Mouse (Mus musculus): ENCODE results near the gene Ppp4r3a. TPM values are rescaled to one million over a fixed set of nuclear protein-coding genes. Genes with fewer than 3 reads are reported as not detected.

Gene Ppp4r3a
- polyA plus RNA-seq, 1 experiment, result 60.1 TPM

- no peak for TF ChIP-seq POLR2A (IDR thresholded peaks at IDR 0.05; ENCODE audit: borderline replicate concordance, low read depth, low read length)
- no peak for TF ChIP-seq CTCF (IDR thresholded peaks at IDR 0.05; ENCODE audit: low read depth, low read length)
- no peak overlapping the region for H3K27ac ChIP-seq (ENCODE audit: insufficient read depth, low read depth, low read length)
- H3K4me3 ChIP-seq (ENCODE audit: insufficient read depth, low read length), result no peak overlapping the region
- H3K4me1 ChIP-seq (ENCODE audit: control insufficient read depth, insufficient read depth, low read length), result peaks cover 7% of the 10 kb centered on the region
Observed at GRCm38 (mm10) chr12:101023143-101023542, 60.4 kb downstream of the Ppp4r3a start.

- no peak overlapping the region for H3K4me3 ChIP-seq (ENCODE audit: insufficient read depth, low read length)
- H3K27ac ChIP-seq (ENCODE audit: insufficient read depth, low read depth, low read length), result no peak overlapping the region
- H3K4me1 ChIP-seq (ENCODE audit: control insufficient read depth, insufficient read depth, low read length), result peaks cover 13% of the 10 kb centered on the region
- no peak for TF ChIP-seq POLR2A (IDR thresholded peaks at IDR 0.05; ENCODE audit: borderline replicate concordance, low read depth, low read length)
- no peak for TF ChIP-seq CTCF (IDR thresholded peaks at IDR 0.05; ENCODE audit: low read depth, low read length)
Observed at GRCm38 (mm10) chr12:101022353-101022752, 61.1 kb downstream of the Ppp4r3a start.

DNA sequence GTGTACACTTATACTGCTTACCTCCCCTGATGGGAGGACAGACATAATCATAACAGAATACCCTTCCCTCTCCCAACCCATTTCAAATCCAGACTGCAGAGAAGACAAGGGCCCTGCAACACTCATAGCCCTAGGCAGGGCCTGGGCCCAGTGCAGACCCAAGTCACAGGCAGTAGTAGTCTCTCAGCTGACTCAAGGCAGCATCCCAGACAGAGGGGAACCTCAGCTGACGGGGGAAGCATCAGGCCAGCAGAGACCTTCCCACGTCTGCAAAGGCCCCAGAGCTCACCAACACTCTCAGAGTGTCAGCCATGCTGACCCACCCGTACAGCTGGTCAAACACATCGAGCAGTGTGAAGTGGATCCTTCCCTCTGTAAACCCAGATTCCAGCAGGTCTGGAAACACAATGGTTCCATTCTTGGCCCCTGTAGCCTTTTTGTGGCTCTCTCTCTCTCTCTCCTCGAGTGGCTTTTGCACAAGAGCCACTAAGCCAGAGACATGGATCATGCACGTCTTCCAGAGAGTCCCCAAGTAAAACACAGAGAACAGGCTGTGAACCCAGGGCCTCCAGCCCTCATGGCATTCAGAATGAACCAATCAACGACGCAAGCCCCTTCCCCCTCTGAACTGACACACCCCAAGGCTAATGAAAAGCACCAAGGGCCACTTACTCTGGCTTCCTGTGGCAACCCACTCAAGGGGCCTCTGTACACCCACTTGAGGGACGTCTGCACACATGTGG, 61.8 kb downstream of the Ppp4r3a start:
- Histone ChIP-seq H3K4me3 (ENCODE audit: insufficient read depth, low read length) (no peak overlapping the region), H3K4me1 (ENCODE audit: control insufficient read depth, insufficient read depth, low read length) (peaks cover 13% of the 10 kb centered on the region), H3K27ac (ENCODE audit: insufficient read depth, low read depth, low read length) (no peak overlapping the region)
- TF ChIP-seq CTCF (IDR thresholded peaks at IDR 0.05; ENCODE audit: low read depth, low read length) (no peak), POLR2A (IDR thresholded peaks at IDR 0.05; ENCODE audit: borderline replicate concordance, low read depth, low read length) (no peak)

DNA sequence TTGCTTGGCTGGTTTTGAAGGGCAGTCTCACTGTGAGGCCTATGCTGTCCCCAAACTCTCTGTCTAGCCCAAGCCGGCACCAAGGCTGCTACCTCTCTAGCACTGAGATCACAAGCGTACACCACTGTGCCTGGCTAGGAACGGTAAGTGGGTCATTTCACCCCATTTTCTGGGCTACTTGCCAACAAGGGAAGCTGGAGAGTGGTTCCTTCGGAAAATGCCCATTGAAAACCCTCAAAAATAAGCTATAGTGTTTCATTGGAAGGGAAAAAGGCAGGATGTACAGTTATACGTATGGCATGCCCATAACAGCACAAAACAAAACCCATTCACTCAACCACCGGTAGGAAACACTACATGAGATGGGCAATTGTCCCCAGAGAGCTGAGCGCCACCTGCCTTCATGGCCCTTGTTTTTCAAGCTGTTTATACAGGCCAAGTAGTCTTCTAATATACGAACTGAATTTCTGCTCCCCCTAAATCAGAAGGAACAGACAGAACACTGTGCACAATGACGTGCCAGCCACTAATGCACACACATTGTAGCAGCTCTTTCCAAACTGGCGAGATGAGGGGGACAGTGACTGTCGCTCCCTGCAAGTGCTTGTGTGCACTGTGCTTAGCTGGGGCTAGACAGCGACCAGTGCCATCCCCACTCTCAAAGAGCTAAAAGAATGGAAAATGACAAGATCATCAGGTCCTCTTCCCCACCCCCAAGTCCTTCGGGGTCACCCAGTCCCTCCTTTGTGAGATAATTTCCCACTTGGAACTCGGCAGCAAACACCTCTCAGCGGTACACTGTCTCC, 63.1 kb downstream of the Ppp4r3a start:
- Histone ChIP-seq H3K4me3 (ENCODE audit: insufficient read depth, low read length) (no peak overlapping the region), H3K4me1 (ENCODE audit: control insufficient read depth, insufficient read depth, low read length) (peaks cover 23% of the 10 kb centered on the region), H3K27ac (ENCODE audit: insufficient read depth, low read depth, low read length) (no peak overlapping the region)
- no peak for TF ChIP-seq POLR2A (IDR thresholded peaks at IDR 0.05; ENCODE audit: borderline replicate concordance, low read depth, low read length)

GRCm38 (mm10) chr12:101019443-101019842, 64.1 kb downstream of the Ppp4r3a start:
- no peak overlapping the region for H3K27ac ChIP-seq (ENCODE audit: insufficient read depth, low read depth, low read length)
- no peak for TF ChIP-seq POLR2A (IDR thresholded peaks at IDR 0.05; ENCODE audit: borderline replicate concordance, low read depth, low read length)
- H3K4me1 ChIP-seq (ENCODE audit: control insufficient read depth, insufficient read depth, low read length), result peaks cover 23% of the 10 kb centered on the region
- no peak overlapping the region for H3K4me3 ChIP-seq (ENCODE audit: insufficient read depth, low read length)

GRCm38 (mm10) chr12:101019031-101019430, 64.5 kb downstream of the Ppp4r3a start:
- peaks cover 23% of the 10 kb centered on the region for H3K4me1 ChIP-seq (ENCODE audit: control insufficient read depth, insufficient read depth, low read length)
- H3K4me3 ChIP-seq (ENCODE audit: insufficient read depth, low read length), result no peak overlapping the region
- TF ChIP-seq POLR2A (IDR thresholded peaks at IDR 0.05; ENCODE audit: borderline replicate concordance, low read depth, low read length), result no peak
- TF ChIP-seq CTCF (IDR thresholded peaks at IDR 0.05; ENCODE audit: low read depth, low read length), result no peak
- no peak overlapping the region for H3K27ac ChIP-seq (ENCODE audit: insufficient read depth, low read depth, low read length)

DNA sequence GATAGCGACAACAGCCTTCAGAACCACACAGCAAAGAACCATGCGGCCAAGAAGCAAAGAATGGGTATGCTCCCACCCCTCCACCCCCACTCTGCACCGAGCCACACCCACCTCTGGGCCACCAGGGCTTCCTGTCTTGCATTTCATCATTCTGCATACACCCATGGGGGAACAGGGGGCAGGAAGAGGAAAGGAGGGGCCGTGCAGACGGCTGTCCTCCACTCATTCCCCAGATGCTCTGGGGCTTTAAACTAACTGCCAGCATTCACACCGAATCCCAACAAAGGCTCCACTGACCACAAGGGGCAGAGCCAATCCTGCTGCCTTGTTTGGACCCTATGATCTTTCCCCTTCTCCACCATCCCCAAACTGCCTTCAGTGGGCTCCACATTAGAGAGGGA, 65.5 kb downstream of the Ppp4r3a start:
- H3K4me3 ChIP-seq (ENCODE audit: insufficient read depth, low read length), result no peak overlapping the region
- H3K4me1 ChIP-seq (ENCODE audit: control insufficient read depth, insufficient read depth, low read length), result peaks cover 23% of the 10 kb centered on the region
- TF ChIP-seq CTCF (IDR thresholded peaks at IDR 0.05; ENCODE audit: low read depth, low read length) (no peak), POLR2A (IDR thresholded peaks at IDR 0.05; ENCODE audit: borderline replicate concordance, low read depth, low read length) (no peak)

GRCm38 (mm10) chr12:101016412-101016928, 67.0 kb downstream of the Ppp4r3a start:
- Histone ChIP-seq H3K4me3 (ENCODE audit: insufficient read depth, low read length) (no peak overlapping the region), H3K27ac (ENCODE audit: insufficient read depth, low read depth, low read length) (no peak overlapping the region), H3K4me1 (ENCODE audit: control insufficient read depth, insufficient read depth, low read length) (peaks cover 23% of the 10 kb centered on the region)
- TF ChIP-seq CTCF (IDR thresholded peaks at IDR 0.05; ENCODE audit: low read depth, low read length), result no peak
- no peak for TF ChIP-seq POLR2A (IDR thresholded peaks at IDR 0.05; ENCODE audit: borderline replicate concordance, low read depth, low read length)

More for the DNA sequence above, 65.5 kb downstream of the Ppp4r3a start:
- H3K27ac ChIP-seq (ENCODE audit: insufficient read depth, low read depth, low read length), result no peak overlapping the region

- Histone ChIP-seq H3K27ac (ENCODE audit: insufficient read depth, low read depth, low read length) (no peak overlapping the region), H3K4me1 (ENCODE audit: control insufficient read depth, insufficient read depth, low read length) (peaks cover 23% of the 10 kb centered on the region), H3K4me3 (ENCODE audit: insufficient read depth, low read length) (no peak overlapping the region)
- TF ChIP-seq POLR2A (IDR thresholded peaks at IDR 0.05; ENCODE audit: borderline replicate concordance, low read depth, low read length), result no peak
- TF ChIP-seq CTCF (IDR thresholded peaks at IDR 0.05; ENCODE audit: low read depth, low read length), result no peak
Observed at GRCm38 (mm10) chr12:101015926-101016325, 67.6 kb downstream of the Ppp4r3a start.

GRCm38 (mm10) chr12:101015165-101015560, 68.3 kb downstream of the Ppp4r3a start:
- TF ChIP-seq POLR2A (IDR thresholded peaks at IDR 0.05; ENCODE audit: borderline replicate concordance, low read depth, low read length) (no peak), CTCF (IDR thresholded peaks at IDR 0.05; ENCODE audit: low read depth, low read length) (no peak)
- H3K4me3 ChIP-seq (ENCODE audit: insufficient read depth, low read length), result no peak overlapping the region
- peaks cover 23% of the 10 kb centered on the region for H3K4me1 ChIP-seq (ENCODE audit: control insufficient read depth, insufficient read depth, low read length)
- H3K27ac ChIP-seq (ENCODE audit: insufficient read depth, low read depth, low read length), result no peak overlapping the region

Measured in bone marrow macrophage, adult 2 months (primary cell).